Mouse (Mus musculus) right cerebral cortex, postnatal 36 days (tissue): ENCODE measurements around the gene 4930469K13Rik.

Experiments used
- DNase-seq, 2 experiments: peaks; one replicate each; pipeline ENCODE4 v3.0.0; 2022; ENCODE audit warnings: low spot score in 2 of 2, mixed read lengths in 1 of 2

Gene 4930469K13Rik

GRCm38 (mm10) chr11:34079542-34080464, 18.6 kb downstream of the 4930469K13Rik start:
- DNase-seq: no peak

- no peak for DNase-seq
These were observed 19.8 kb downstream of the 4930469K13Rik start for GRCm38 (mm10) chr11:34078581-34078980.

GRCm38 (mm10) chr11:34077870-34078269, 20.5 kb downstream of the 4930469K13Rik start:
- no peak for DNase-seq

DNA sequence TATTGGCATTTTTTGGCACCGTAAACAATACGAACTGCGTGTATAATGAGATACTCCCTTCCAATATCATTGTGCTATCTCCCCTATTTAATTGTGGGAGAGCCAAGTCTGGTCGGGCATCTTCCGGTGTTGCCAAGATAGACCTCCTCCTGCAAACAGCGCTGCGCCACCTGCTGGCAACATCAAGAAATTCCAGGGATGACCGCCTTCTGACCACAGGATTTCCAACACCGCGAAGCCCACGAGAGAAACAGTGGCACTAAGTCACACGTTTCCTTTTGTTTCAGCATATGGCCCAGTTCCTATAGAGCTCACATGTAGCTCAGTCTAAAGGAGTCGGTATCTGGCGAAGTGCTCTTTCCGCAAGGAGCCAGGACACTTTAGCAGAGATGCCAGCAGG, 24.6 kb downstream of the 4930469K13Rik start:
- no peak for DNase-seq

DNA sequence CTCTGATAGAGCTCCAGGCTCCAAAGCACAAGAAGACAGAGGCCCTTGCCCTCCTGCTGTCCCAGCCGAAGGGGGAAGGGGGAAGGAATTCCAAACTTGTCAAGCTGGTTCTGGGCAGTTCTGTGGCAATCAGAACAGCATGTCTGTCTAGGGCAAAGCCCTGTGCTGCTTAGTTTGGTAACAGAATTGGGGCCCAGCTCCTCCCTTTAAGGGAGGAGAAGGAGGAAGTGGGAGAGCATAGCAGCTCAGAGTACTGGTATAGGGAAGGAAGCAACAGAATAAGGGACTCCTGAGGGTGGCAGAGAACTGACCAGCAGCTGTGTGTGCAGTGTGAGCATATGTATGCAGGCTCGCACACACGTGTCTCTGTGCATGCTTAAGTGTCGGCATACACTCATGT, 26.0 kb downstream of the 4930469K13Rik start:
- DNase-seq: no peak

DNA sequence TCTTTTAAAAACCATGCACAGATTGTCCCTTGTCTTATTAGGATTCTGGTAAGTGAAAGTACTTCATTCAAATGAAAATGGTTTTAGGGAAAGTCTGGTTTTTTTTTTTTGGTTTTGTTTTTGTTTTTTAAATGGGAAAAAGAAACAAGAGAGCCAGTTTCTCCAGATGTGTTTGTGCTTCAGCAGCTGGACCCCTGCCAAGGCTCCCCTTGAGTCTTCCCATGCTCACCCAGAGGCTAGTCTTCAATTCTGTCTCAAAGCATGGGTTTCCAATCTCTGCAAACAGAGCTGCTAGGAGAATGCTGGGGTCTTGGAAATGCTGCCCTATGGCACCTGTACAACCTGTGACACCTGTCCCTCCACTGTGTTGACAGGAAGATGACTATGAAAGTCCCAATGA, 27.8 kb downstream of the 4930469K13Rik start:
- DNase-seq: no peak

GRCm38 (mm10) chr11:34063702-34064485, 34.5 kb downstream of the 4930469K13Rik start:
- DNase-seq: no peak

DNA sequence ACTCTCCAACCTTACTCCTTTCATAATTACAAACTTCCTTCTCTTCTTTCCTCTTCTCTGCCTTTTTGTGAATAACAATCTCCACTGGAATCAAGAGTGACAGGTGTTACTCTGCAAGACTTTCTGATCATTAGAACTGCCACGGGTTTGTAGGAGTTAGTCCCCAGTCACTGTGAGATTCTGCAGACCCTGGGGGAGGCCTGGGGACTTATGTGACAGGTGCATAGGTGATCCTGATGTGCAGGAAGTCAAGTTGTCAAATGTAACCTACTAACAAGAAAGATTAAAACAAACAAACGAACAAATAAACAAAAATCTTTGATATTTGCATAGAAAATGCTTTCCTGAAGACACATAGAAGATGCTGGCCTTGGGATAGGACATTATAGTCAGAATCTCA, 35.1 kb downstream of the 4930469K13Rik start:
- no peak for DNase-seq

DNA sequence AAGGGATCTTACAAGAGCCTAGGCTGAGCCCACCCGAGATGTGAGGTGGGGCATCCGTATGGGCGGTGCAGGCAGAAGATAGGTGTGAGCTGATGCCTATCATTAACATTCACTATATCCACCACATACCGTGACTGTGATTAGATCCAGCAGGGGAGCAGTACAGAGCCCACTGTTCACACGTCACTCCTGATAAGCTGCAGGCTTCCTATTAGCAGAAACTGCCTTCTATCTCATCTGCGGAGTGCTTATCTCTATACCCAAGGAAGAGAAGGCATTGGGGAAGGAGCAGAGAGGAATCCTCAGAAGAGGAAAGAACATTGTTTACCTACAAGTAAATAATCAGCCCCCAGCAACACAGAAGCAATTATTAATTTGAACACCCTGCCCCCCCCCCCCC, 36.6 kb downstream of the 4930469K13Rik start:
- DNase-seq: no peak

- DNase-seq: no peak
These were observed 39.4 kb downstream of the 4930469K13Rik start for GRCm38 (mm10) chr11:34058960-34059359.

GRCm38 (mm10) chr11:34058332-34058731, 40.0 kb downstream of the 4930469K13Rik start:
- no peak for DNase-seq

DNA sequence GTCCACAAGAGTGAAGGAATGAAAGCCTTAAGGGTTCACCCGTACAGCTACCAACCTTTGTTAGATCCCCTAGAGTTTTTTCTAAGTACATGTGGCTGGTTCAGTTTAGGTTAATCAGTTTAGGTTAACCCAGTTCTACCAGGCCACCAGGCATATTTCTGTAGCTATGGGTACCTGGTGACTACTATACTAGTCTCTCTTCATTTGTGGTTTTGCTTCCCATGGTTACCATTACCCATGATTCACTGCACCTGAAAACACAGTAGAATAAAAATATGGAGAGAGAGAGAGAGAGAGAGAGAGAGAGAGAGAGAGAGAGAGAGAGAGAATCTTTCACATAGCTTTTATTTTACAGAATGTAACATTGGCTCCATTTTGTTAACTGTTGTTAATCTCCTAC, 41.6 kb downstream of the 4930469K13Rik start:
- DNase-seq: no peak

- DNase-seq: no peak
These were observed 44.2 kb downstream of the 4930469K13Rik start for GRCm38 (mm10) chr11:34054031-34054727.

- no peak for DNase-seq
These were observed 45.1 kb downstream of the 4930469K13Rik start for GRCm38 (mm10) chr11:34053031-34053818.

DNA sequence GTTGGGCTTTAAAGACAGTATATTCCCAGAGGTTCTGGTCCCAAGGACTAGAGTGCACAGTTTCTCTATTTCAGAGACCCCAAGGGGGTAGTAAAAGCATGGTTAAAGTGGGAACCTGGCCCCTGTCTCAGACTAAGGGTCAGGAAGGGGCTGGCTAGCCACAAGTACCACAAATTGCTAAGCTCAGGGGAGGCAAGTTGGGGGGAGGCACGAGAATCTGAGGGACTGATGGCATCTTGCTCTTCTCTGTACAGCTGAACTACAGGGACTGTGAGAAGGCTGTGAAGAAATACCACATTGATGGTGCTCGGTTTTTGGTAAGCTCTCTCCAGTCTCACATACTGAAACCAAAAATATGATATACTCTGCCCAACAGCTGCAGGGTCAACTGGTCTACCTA, 47.7 kb downstream of the 4930469K13Rik start:
- no peak for DNase-seq

DNA sequence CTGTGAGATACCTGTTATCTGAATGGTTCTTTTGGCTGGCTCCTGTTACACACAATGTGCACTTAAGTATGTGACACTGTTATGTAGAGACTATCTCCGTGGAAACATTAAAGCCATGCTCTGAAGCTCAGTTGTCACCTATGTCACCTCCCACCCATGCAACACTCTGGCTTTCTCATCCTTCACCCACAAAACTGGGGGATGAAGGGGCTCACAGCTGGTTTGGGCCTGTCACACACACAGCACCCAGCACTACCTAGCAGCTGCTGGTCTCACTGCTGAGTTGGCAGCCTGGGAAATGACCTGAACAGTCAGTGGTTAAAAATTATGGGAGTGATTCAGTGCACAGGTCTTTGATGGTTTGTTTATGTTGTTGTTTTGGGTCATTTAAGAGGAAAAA, 48.3 kb downstream of the 4930469K13Rik start:
- DNase-seq: no peak

GRCm38 (mm10) chr11:34049125-34049379, 49.3 kb downstream of the 4930469K13Rik start:
- DNase-seq: no peak

- no peak for DNase-seq
These were observed 49.8 kb downstream of the 4930469K13Rik start for GRCm38 (mm10) chr11:34048375-34049124.

- DNase-seq: no peak
These were observed 50.8 kb downstream of the 4930469K13Rik start for GRCm38 (mm10) chr11:34047542-34047937.

DNA sequence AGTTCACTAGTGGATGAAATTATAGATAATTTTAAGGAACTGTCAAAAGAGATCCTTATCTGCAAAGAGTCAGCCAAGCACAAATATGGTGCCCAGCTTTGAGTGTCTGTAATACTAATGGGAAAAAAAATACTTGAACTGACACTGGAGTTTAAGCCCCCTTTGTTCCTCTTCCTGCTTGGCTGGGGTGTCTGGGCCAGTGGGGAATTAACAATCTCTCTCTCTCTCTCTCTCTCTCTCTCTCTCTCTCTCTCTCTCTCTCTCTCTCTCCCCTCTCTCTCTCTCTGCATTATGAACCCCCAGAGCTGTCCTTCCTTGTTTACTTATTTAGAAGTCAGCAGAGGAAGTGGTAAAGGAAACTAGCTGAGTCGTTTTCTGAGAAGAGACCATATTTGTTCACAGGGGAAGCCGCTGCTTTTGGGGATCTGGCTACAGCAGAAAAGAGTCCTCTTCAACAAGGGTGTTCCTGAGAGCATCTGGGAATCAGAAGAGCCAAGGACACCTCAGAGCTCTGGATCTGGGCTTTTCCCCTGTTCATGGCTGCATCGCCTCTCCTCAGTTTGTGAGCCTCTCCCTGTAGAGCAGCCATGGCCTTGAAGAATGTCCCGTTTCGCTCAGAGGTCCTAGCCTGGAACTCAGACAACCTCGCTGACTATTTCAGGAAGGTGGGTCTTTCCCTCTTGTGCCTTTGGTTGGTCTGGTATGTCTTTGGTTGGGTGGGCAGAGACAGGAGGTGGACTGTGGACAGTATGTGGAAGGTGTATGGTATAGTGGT, 51.4 kb downstream of the 4930469K13Rik start, which contains the start of gene Lcp2:
TSS of gene Lcp2 (plus strand) at position 154 of the 775 bp plus-strand sequence.
- DNase-seq: no peak
